Mouse (Mus musculus) frontal cortex, adult 2 months (tissue): ENCODE data around the gene Jak2. TPM values are rescaled to one million over a fixed set of nuclear protein-coding genes. Genes with fewer than 3 reads are reported as not detected.
A peak's percentile ranks its signal among the peaks of the same experiment; 100 is the strongest.

ENCODE experiments used
- DNase-seq, 2 experiments: peaks; one replicate each; pipeline ENCODE4 v3.0.0; 2022; ENCODE audit warnings: low spot score in 1 of 2; ENCODE audit errors: extremely low spot score in 1 of 2
- polyA plus RNA-seq: library from polyadenylated mRNA; depleted of rRNA; stranded (reverse); fragments of >200 nt; gene quantifications from 2 replicates; pipeline ENCODE4 v1.2.3, GENCODE M21; 2012; rRNA removed

Jak2 gene
- polyA plus RNA-seq = 25.2 and 26.6 TPM in 2 replicates

- peak; percentile 51 to 85 for DNase-seq
These were observed at the start of gene Jak2 for GRCm38 (mm10) chr19:29251191-29251957. Jak2 (plus strand) TSS chr19:29251828.

GRCm38 (mm10) chr19:29203337-29203736 is 48.3 kb upstream of the Jak2 start:
- DNase-seq = no peak

GRCm38 (mm10) chr19:29204583-29204982 is 47.0 kb upstream of the Jak2 start:
- no peak for DNase-seq

GRCm38 (mm10) chr19:29205267-29205666 is 46.4 kb upstream of the Jak2 start:
- no peak for DNase-seq

GRCm38 (mm10) chr19:29209898-29210297 is 41.7 kb upstream of the Jak2 start:
- DNase-seq = no peak

- no peak for DNase-seq
These were observed 41.3 kb upstream of the Jak2 start for GRCm38 (mm10) chr19:29210319-29210718.

- no peak for DNase-seq
These were observed 35.7 kb upstream of the Jak2 start for GRCm38 (mm10) chr19:29215811-29216509.

GRCm38 (mm10) chr19:29221867-29222266 is 29.8 kb upstream of the Jak2 start:
- no peak for DNase-seq

GRCm38 (mm10) chr19:29224968-29225367 is 26.7 kb upstream of the Jak2 start:
- DNase-seq = no peak

- DNase-seq = no peak
These were observed 24.6 kb upstream of the Jak2 start for GRCm38 (mm10) chr19:29226996-29227395.

- DNase-seq = no peak
These were observed 23.6 kb upstream of the Jak2 start for GRCm38 (mm10) chr19:29227941-29228590.

- no peak for DNase-seq
These were observed 22.6 kb upstream of the Jak2 start for GRCm38 (mm10) chr19:29228989-29229388.

GRCm38 (mm10) chr19:29232738-29233137 is 18.9 kb upstream of the Jak2 start:
- no peak for DNase-seq

GRCm38 (mm10) chr19:29236658-29237385 is 14.8 kb upstream of the Jak2 start:
- no peak for DNase-seq

GRCm38 (mm10) chr19:29238171-29238570 is 13.5 kb upstream of the Jak2 start:
- no peak for DNase-seq

GRCm38 (mm10) chr19:29239513-29240235 is 12.0 kb upstream of the Jak2 start:
- no peak for DNase-seq

- DNase-seq = no peak
These were observed 11.0 kb upstream of the Jak2 start for GRCm38 (mm10) chr19:29240676-29241075.

- DNase-seq = no peak
These were observed 10.0 kb upstream of the Jak2 start for GRCm38 (mm10) chr19:29241581-29241980.

- DNase-seq = no peak
These were observed 1.7 kb upstream of the Jak2 start for GRCm38 (mm10) chr19:29249933-29250332.
